Mouse (Mus musculus): ENCODE measurements around the gene Fam151a.
A peak's percentile ranks its signal among the peaks of the same experiment; 100 is the strongest.
"Not testable (repeated sequence)": the region's sequence is repeated elsewhere in the genome, so short reads cannot be mapped to it uniquely, and the experiment has no call there.

The Fam151a gene

DNA sequence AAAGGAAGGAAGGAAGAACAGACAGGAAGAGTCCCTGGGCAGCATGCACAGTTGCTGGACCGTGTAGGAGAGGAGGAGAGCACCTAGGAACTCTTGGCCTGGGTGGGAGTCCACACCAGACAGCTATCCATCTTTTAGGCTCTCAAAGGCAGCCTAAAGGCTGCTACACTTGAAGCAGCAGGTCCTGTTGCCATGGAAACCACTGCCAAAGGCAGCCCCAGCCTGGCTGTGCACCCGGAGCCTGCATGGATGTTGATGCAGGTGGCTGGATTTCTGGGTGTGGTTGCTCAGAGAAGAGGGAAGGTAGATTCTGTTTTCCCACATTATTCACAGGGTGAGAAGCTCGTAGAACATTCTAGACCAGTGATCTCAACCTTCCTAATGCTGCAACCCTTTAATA, 43.3 kb downstream of the Fam151a start:
- DNase-seq (ENCODE audit: low spot score in 2 of 2): peak; percentile 87 to 92

GRCm38 (mm10) chr4:106778116-106778788, 44.6 kb downstream of the Fam151a start:
- DNase-seq (ENCODE audit: low spot score in 2 of 2): peak; percentile 95 to 96

- DNase-seq (ENCODE audit: low spot score in 2 of 2): peak; percentile 67
Observed at GRCm38 (mm10) chr4:106780045-106780444, 46.4 kb downstream of the Fam151a start.

DNA sequence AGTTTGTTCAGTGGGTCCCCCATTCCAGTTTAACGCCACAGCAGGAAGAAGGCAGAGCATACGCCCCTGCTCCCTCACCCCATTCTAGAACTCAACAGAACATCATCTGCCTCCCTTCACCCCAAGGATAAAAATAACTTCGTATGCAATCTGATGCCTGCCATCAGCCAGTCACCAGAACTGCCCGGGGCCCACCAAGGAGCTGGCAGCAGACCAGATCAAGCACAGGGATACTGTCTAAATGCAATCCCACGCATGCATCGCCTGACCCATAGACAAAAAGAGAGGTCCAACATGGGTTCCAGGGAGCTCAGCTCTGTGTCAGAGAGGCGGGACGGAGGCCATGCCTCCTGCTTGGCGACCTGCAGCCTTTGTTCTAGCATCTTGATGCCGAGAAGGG, 49.4 kb downstream of the Fam151a start:
- no peak for DNase-seq (ENCODE audit: low spot score in 2 of 2)

DNA sequence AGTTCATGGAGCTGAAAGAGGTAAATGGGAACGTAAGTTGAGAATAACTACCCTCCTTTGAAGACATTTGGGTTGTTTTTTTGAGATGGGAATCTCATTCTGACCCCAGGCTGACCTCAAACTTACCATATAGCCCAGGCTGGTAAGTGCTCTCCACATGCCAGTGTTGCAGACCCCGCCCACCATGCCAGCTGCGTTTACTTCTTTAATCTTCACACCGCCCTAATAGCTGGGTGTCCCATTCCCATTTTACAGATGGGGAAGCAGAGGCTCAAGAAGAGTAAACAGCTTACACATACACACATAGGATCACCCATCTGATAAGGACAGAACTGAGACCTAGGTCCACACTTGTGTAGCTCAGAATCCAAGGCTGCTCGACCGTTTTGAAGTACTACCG, 51.1 kb downstream of the Fam151a start:
- no peak for DNase-seq (ENCODE audit: low spot score in 2 of 2)

- no peak for DNase-seq (ENCODE audit: low spot score in 2 of 2)
Observed at GRCm38 (mm10) chr4:106785345-106785744, 51.7 kb downstream of the Fam151a start.

GRCm38 (mm10) chr4:106785753-106786540, 52.3 kb downstream of the Fam151a start:
- peak; percentile 92 to 95 for DNase-seq (ENCODE audit: low spot score in 2 of 2)

GRCm38 (mm10) chr4:106787830-106788229, 54.1 kb downstream of the Fam151a start:
- no peak for DNase-seq (ENCODE audit: low spot score in 2 of 2)

- DNase-seq (ENCODE audit: low spot score in 2 of 2): no peak
Observed at GRCm38 (mm10) chr4:106788627-106789026, 54.9 kb downstream of the Fam151a start.

GRCm38 (mm10) chr4:106789705-106790104, 56.0 kb downstream of the Fam151a start:
- DNase-seq (ENCODE audit: low spot score in 2 of 2): peak; percentile 54 to 67

- DNase-seq (ENCODE audit: low spot score in 2 of 2): not testable (repeated sequence)
Observed at GRCm38 (mm10) chr4:106790218-106790617, 56.5 kb downstream of the Fam151a start.

DNA sequence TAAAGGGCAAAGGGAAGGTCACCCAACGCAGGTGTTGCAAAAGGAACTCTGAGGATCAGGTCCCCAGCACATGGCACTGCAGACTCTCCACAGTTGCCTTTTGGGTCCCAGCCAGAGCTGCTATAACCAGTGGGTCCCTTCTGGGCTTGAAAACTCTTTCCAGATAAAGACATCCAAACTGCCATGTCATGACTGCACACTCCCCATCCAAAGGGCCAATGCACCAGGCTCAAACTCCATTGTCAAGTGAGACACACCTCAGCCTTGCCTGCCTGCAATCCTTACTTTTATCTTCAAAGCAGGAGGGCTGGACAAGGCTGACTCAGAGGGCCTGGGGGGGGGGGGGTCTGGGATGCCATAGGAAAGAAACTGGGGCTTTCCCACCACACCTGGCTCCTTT, 57.2 kb downstream of the Fam151a start:
- no peak for DNase-seq (ENCODE audit: low spot score in 2 of 2)

DNA sequence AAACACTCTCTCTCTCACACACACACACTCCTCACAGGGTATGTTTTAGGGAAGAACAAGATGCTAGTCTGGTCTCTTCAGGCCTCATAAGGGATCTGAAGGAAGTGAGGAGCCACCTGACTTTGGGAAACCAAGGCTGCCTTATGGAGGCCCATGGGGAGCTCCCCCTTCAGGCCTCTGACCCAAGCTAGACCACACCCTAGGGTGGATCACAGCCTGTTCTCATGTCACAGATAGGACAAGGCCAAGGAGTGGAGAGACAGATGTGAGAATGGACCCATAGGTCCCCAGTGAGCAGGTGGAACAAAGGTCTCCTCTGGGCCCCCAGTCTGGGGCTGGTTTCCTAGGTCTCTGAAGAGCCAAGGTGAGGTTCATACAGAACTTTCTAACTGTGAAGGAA, 58.6 kb downstream of the Fam151a start:
- no peak for DNase-seq (ENCODE audit: low spot score in 2 of 2)

- DNase-seq (ENCODE audit: low spot score in 2 of 2): not testable (repeated sequence)
Observed at GRCm38 (mm10) chr4:106793826-106794225, 60.1 kb downstream of the Fam151a start.

DNA sequence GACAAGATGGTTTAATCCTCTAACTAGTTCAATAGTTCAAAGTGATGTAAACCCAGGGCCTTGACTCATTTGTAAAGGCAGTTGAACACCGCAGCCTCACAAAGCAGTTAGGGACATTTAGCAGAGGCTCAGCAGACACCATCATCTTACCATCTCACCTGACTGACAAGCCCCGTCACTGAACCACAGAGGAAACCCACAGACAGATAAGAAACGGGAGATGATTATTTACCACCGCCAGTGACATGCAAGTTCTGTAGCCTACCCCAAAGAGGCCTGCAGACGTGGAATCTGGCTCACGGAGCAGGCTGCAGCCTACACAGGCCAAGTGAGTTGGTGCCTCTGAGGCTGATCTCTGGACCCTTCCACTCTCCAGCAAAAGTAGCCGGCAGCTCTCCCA, 60.6 kb downstream of the Fam151a start:
- DNase-seq (ENCODE audit: low spot score in 2 of 2): no peak

GRCm38 (mm10) chr4:106795289-106795688, 61.6 kb downstream of the Fam151a start:
- DNase-seq (ENCODE audit: low spot score in 2 of 2): no peak
